Mouse (Mus musculus) cerebellum, adult 2 months (tissue): ENCODE measurements around the gene Cib1. TPM values are rescaled to one million over a fixed set of nuclear protein-coding genes. Genes with fewer than 3 reads are reported as not detected.
A peak's percentile ranks its signal among the peaks of the same experiment; 100 is the strongest.

Source experiments
- DNase-seq, 2 experiments: peaks; one replicate each; pipeline ENCODE4 v3.0.0; 2021
- H3K27ac ChIP-seq: fragments of 200-500 bp; 2 replicates; pipeline ENCODE4 v1.5.1; 2012; ENCODE audit warnings: low read length, control low read depth, inconsistent platforms; ENCODE audit not compliant: insufficient read depth
- H3K27me3 ChIP-seq: fragments of 200-500 bp; 2 replicates; pipeline ENCODE4 v1.6.1; 2012; ENCODE audit warnings: inconsistent platforms, mild to moderate bottlenecking, low read length, moderate library complexity; ENCODE audit not compliant: control insufficient read depth, insufficient read depth
- H3K4me1 ChIP-seq: fragments of 200-500 bp; 2 replicates; pipeline ENCODE4 v1.6.1; 2011; ENCODE audit warnings: low read length; ENCODE audit not compliant: control insufficient read depth, insufficient read depth
- H3K4me3 ChIP-seq: fragments of 200-500 bp; replicated peaks from 2 replicates; pipeline ENCODE3; 2011; ENCODE audit warnings: mild to moderate bottlenecking, low read depth, low read length, control low read depth; ENCODE audit not compliant: insufficient read depth
- CTCF ChIP-seq: fragments of 200-500 bp; IDR thresholded peaks from 2 replicates; pipeline ENCODE4 v1.5.1; 2011; ENCODE audit warnings: low read depth, mild to moderate bottlenecking, control low read depth, low read length, moderate library complexity, borderline replicate concordance; ENCODE audit not compliant: insufficient read depth
- POLR2A ChIP-seq: fragments of 200-500 bp; IDR thresholded peaks from 2 replicates; pipeline ENCODE4 v1.6.1; 2011; ENCODE audit warnings: low read length, control low read depth, borderline replicate concordance; ENCODE audit not compliant: insufficient read depth
- WGBS: fragments of 180-500 bp; shearing (Covaris S2); methylation state at CpG from one replicate; pipeline ENCODE4 v1.1.7; 2018; 5-methylcytosine and 5-hydroxymethylcytosine counted together
- polyA plus RNA-seq: library from polyadenylated mRNA; depleted of rRNA; stranded (reverse); fragments of >200 nt; gene quantifications from 2 replicates; pipeline ENCODE4 v1.2.3, GENCODE M21; 2012; rRNA removed

The Cib1 gene
- polyA plus RNA-seq = 40.1 and 45.0 TPM in 2 replicates

- no peaks in the 10 kb centered on the region for H3K27me3 ChIP-seq
- H3K4me1 ChIP-seq = peaks cover 3% of the 10 kb centered on the region; the same call in 1 of the 2 replicates
- peak within 1 kb of the TSS; percentile 77 for H3K4me3 ChIP-seq
- H3K27ac ChIP-seq = no peak within 1 kb of the TSS
- peak; percentile 91 to 93 for DNase-seq
- peak; percentile 95 for TF ChIP-seq POLR2A
- no peak for TF ChIP-seq CTCF
- 1% methylated on average over 55 of the region's 56 CpGs for WGBS
These were observed at the start of gene Cib1, which contains the start of gene Gdpgp1 for GRCm38 (mm10) chr7:80232489-80233029. TSS of gene Cib1 (minus strand) at chr7:80232813. TSS of gene Gdpgp1 (plus strand) at chr7:80232865.

DNA sequence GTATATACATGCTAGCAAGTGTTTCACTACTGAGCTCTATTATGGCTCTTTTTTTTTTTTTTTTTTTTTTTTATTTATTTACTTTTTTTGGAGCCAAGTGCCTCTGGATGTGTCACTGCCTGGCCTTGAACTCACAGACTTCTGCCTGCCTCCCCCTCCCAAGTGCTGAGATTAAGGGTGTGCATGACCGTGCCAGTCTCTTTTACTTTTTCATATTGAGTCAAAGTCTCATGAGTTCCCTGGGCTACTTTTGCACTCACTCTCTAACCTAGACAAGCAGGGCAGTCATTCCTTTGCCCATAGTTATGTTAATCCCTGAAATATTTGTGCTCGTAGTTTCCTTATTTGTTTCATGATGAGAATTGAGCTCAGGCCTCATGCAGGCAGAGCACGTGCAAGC, 49.0 kb upstream of the Cib1 start:
- TF ChIP-seq CTCF = no peak
- TF ChIP-seq POLR2A = no peak
- H3K27ac ChIP-seq = no peak overlapping the region
- no peaks in the 10 kb centered on the region for H3K4me1 ChIP-seq
- H3K4me3 ChIP-seq = no peak overlapping the region
- no peak for DNase-seq
- H3K27me3 ChIP-seq = no peaks in the 10 kb centered on the region
- 86% methylated on average over 3 of the region's 3 CpGs for WGBS

- DNase-seq = no peak
- TF ChIP-seq POLR2A = no peak
- TF ChIP-seq CTCF = no peak
- no peaks in the 10 kb centered on the region for H3K27me3 ChIP-seq
- H3K4me3 ChIP-seq = no peak overlapping the region
- no peak overlapping the region for H3K27ac ChIP-seq
- no peaks in the 10 kb centered on the region for H3K4me1 ChIP-seq
- 88% methylated on average over 2 of the region's 2 CpGs for WGBS
These were observed 48.4 kb upstream of the Cib1 start for GRCm38 (mm10) chr7:80280998-80281397.

- 85% methylated on average over 10 of the region's 10 CpGs for WGBS
- no peaks in the 10 kb centered on the region for H3K4me1 ChIP-seq
- TF ChIP-seq CTCF = no peak
- TF ChIP-seq POLR2A = no peak
- H3K27me3 ChIP-seq = no peaks in the 10 kb centered on the region
- H3K27ac ChIP-seq = no peak overlapping the region
- no peak overlapping the region for H3K4me3 ChIP-seq
- DNase-seq = no peak
These were observed 47.4 kb upstream of the Cib1 start for GRCm38 (mm10) chr7:80280032-80280431.

DNA sequence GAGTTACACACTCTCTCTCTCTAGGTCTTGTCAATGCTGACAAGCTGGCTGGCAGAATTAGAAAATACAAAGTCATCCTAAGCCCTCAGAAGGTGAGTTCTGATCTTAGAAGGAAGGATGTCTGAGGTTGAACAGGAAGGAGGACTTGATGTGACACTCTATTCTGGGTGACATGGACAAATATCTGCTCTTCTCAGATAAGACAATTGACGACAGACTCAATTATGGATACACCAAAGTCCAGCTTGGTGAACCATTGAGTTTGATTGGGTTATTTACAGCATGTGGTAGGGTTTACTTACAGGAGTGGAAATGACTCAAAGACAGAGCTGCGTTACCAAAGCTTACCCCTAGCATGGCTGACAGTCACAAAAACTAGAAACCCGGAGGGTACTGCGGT, 43.8 kb upstream of the Cib1 start:
- Histone ChIP-seq H3K27ac (no peak overlapping the region), H3K4me3 (no peak overlapping the region), H3K27me3 (no peaks in the 10 kb centered on the region), H3K4me1 (no peaks in the 10 kb centered on the region)
- no peak for TF ChIP-seq POLR2A
- TF ChIP-seq CTCF = no peak
- no peak for DNase-seq
- 97% methylated on average over 4 of the region's 4 CpGs for WGBS

- Histone ChIP-seq H3K4me1 (peaks cover 6% of the 10 kb centered on the region; the same call in 1 of the 2 replicates), H3K27ac (no peak overlapping the region), H3K4me3 (no peak overlapping the region), H3K27me3 (no peaks in the 10 kb centered on the region)
- TF ChIP-seq POLR2A (no peak), CTCF (no peak)
- 91% methylated on average over 2 of the region's 2 CpGs for WGBS
- DNase-seq = no peak
These were observed 40.8 kb upstream of the Cib1 start for GRCm38 (mm10) chr7:80273456-80273855.

DNA sequence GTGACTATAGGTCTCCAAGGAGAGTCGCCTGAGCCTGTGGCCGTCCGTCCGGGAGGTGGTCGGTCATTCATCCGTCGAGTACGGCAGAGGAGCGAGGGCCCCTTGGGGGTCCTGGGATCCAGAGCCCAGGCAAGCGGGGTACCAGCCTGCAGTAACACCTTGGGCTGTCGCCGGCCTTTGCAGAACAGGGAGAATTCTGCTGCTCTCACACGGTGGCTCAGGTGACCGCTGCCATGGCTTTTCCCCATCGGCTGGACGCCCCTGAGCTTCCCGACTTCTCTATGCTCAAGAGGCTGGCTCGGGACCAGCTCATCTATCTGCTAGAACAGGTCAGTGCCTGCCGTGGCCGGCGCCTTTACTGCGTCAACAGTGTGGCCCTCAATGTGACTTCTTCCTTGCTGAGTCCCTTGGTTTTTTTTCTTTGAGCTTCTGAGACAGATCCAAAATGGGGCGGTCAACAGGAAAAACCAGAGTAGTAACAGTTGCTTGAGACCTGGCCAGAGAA, 37.2 kb upstream of the Cib1 start:
- H3K27me3 ChIP-seq = no peaks in the 10 kb centered on the region
- DNase-seq = peak in 1 of 2 experiments; percentile 68
- H3K27ac ChIP-seq = peak overlapping the region; percentile 44
- TF ChIP-seq POLR2A = no peak
- no peak for TF ChIP-seq CTCF
- peaks cover 6% of the 10 kb centered on the region; the same call in 1 of the 2 replicates for H3K4me1 ChIP-seq
- H3K4me3 ChIP-seq = peak overlapping the region; percentile 93
- under 1% methylated on average over 23 of the region's 23 CpGs for WGBS

- DNase-seq = peak; percentile 97
- Histone ChIP-seq H3K27me3 (no peaks in the 10 kb centered on the region), H3K4me3 (peak within 1 kb of the TSS; percentile 93), H3K27ac (peak within 1 kb of the TSS; percentile 46), H3K4me1 (peaks cover 6% of the 10 kb centered on the region; the same call in 1 of the 2 replicates)
- 3% methylated on average over 21 of the region's 21 CpGs for WGBS
- TF ChIP-seq POLR2A (peak; percentile 52; the same call in 1 of the 2 replicates), CTCF (no peak)
These were observed 36.5 kb upstream of the Cib1 start, which contains the start of gene Vps33b for GRCm38 (mm10) chr7:80268897-80269750. TSS of gene Vps33b (plus strand) at chr7:80269649.
